Mouse (Mus musculus) gastrocnemius, postnatal 36 days (tissue): ENCODE results near the gene Pdhb. TPM values are rescaled to one million over a fixed set of nuclear protein-coding genes. Genes with fewer than 3 reads are reported as not detected.
A peak's percentile ranks its signal among the peaks of the same experiment; 100 is the strongest.
"Not testable (repeated sequence)": the region's sequence is repeated elsewhere in the genome, so short reads cannot be mapped to it uniquely, and the experiment has no call there.

Experiments
- DNase-seq, 2 experiments: peaks; one replicate each; pipeline ENCODE4 v3.0.0; 2022
- intact Hi-C: fragments of 180-260 bp; cut with DNase I; formaldehyde crosslinking; loops from one replicate; pipeline ENCODE4 v1.15.1; 2025
- total RNA-seq, 2 experiments: library from RNA; stranded (reverse); gene quantifications; 2 replicates each; pipeline ENCODE4 v1.2.3; 2021

The Pdhb gene
- total RNA-seq, 2 experiments from 2014 or later, result 307 to 316 TPM

DNA sequence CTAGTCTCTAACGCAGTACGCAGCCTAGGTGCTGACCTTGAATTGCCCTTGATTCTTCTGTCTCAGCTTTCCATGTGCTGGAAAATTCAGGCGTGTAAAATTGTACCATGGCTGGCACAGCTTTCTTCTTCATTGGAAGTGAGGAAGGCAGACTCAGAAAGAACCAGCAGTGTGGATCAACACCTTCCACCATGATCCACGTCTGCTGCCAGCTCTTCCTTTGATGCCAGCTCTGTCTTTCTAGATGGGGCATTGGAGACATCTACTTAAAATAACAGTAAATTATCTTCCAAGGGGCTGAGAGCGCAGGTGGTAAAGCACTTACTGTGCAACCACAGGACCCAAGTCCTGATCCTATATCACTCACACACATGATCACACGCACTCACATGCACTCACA, 19.9 kb upstream of the Pdhb start:
- intact Hi-C loops, result no loop called here
- DNase-seq, result no peak

DNA sequence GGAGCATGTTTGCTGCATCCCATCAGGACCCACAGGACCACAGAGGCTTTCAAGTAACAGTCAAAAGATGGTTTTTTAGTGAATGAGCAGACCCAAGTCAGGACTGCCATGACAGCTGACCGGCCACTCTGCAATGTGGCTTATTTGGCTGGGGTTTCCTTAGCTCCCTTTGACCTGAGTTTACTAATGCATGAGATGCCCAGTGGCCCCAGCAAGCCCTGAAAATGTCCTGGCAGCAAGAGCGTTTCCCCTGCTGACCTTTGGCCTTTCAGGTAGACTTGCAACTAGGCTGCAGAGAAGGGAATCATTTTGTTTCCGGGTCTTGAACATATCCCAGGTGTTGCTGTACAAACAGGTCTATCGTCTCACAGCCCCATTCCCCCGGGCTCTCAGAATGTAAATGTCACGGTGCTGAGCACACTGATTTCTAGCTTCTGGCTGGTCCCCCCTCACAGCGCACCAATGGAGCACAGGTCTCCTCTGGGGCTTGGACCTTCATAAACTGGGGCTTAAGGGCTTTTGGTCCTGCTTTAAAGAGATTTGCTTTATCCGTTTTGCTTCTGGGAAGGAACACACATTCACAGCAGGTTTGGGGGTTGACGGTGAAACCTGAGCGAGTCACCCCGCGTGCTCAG, 18.6 kb upstream of the Pdhb start:
- intact Hi-C loops, result no loop called here
- DNase-seq, result no peak

DNA sequence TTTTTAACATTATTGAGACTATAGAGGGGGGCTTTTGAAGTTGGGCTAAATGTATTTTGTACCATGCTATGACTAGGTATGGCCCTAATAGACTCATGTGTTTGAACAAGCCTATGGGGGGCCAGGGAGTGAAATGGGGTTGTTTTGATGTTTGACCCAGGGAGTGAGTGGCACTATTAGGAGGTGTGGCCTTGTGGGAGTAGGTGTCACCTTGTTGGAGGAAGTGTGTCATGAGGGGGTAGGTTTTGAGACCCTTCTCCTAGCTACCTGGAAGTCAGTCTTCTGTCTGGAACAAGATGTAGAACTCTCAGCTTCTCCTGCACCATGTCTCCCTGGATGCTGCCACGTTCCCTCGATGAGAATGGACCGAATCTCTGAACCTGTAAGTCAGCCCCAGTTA, 17.7 kb upstream of the Pdhb start:
- no peak for DNase-seq
- intact Hi-C loops, result no loop called here

DNA sequence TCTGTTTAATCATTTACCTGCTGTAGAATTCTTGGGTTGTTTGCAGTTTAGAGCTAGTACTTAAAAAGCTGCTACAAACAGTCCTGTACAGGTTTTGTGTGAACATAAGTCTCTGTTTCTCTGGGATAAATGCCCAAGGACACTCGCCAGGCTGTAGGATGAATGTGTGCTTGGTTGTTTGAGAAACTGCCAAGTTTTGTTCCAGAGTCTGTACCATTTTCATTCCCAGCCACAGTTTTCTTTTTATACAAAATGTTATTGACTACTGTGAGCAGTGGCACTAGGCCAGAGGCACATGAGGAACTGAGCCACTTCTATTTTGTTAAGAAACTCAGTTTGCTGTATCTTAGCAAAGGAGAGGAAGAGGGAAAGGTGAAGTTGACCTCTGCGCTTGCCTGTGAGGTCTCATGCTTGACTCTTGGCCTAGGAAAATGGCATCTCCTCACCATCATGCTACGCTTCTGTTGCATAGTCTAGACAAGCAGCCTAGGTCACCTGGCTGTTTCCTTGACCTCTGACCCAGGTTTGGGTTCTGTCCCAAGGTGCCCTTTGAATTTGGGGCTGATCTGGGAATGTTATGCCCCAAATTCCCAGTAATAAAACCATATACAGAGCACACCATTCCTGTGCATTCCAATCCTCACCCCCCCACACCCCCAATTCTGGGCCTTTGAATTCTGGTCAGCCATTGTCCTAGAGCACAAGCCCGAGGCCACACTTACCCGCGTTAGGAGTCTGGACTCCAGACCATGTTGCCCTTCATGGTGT, 13.6 kb upstream of the Pdhb start:
- no peak for DNase-seq
- intact Hi-C loops, result no loop called here

DNA sequence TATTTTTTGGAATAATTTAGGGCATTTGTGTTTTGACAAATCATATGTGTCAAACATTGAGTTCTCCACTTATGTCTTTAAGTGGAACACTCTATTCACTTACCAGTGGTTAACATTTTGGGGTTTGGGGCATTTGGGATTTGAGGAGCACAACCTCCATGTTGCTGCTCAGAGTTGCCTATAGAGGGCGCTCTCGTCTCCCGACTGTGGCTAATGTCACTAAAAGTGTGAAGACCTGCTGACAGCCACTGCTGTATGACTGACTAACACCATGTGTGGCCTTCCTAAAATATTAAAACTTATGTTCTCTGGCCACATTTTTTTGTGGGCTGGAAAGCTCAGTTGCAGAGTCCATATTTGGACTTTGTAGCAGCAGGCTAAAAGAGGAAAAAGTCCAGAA, 10.5 kb upstream of the Pdhb start:
- intact Hi-C loops, result no loop called here
- DNase-seq, result no peak

DNA sequence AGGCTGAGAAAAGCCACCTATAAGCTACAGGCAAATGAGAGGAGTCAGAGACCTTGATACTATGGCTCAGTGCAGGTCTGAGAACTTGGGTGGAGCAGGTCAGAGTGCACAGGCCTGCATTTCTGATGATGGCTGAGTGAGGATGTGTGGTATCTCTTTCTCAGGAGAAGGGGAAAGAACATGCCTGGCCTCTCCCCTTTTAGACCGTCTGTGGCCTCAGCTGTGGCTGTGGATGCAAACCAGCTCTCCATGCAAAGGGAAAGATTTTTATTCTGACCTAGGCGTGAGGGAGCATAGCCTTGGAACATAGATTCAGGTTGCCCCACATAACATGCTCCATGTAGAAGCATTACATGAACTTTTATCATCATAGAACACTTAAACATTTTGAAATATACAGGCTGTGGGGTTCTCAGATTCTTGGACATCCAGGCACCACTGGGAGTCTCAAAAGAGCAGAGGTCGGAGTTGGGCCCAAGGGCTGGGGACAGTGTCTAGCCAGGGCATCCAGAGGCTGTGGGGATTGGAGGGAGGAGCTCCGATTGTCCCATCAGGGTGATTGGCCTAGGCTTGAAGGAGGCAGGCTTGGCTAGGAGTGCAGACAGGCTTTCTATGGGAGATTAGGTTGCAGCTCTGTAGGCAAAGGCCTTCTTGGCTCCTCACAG, 7.7 kb upstream of the Pdhb start:
- intact Hi-C loops, result no loop called here
- no peak for DNase-seq

DNA sequence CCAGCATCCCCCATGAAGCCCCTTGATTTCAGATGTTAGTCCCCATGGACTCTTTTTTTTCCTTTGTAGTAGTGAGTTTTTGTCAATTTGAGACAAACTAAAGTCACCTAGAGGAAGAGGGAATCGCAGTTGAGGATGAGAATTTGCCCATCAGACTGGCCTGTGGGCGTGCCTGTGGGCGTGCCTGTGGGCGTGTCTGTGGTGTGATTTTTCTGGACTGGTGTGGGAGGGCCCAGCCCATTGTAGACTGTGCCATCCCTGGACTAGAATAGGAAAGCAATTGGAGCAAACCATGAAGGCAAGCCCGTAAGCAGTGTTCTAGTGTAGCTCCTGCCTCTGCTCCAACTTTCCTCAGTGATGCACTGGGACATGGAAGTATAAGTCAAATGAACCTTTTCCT, 3.4 kb upstream of the Pdhb start:
- DNase-seq, result no peak
- intact Hi-C loops, result no loop called here

DNA sequence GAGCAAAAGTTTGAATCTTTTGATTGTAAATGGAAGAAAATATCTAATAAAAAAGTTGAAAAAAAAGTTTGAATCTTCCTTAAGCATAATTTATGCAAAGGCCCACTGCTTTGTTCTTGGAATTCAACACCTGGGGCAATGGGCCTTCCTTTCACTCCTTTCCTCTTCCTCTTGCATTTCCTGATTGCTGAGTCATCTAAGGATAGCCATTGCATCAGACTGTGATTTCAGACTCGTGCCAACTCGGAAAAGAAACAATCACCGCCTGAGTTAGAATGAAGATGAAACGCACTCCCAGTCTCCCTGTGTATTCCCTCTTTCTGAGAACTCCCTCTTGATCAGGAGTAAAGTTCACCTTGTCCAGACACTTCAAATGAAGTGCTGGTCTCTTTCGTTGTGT, 1.8 kb upstream of the Pdhb start:
- intact Hi-C loops, result loop anchor here (5.0 kb wide), 1 partner anchor 38 kb away; the partner anchor contains the start of gene Kctd6
- DNase-seq, result no peak

DNA sequence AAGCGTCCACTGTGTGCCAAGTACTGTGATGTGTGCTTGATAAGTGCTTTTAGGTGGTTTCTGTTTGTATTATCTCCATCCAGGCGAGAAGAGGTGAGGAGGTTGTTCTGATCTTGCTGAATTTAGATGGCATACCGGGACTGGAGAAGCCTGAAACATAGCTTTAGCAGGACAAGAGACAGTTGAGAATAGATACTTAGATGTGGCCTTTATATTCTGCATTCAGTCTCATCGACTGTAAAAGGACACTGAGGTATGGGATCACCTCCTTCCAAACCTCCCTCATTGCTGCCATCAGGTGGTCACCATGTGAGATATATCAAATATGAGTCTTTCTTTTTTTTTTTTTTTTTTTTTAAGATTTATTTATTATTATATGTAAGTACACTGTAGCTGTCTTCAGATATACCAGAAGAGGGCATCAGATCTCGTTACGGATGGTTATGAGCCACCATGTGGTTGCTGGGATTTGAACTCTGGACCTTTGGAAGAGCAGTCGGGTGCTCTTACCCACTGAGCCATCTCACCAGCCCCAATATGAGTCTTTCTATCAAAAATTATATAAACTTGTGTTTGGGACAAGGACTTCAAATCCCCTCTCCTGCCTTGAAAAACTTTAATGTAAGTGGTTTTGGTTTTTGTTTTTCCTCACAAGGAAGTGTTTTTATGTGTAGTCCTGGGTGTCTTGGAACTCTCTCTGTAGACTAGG, 871 bp upstream of the Pdhb start:
- not testable (repeated sequence) for DNase-seq
- intact Hi-C loops, result loop anchor here (5.0 kb wide), 1 partner anchor 39 kb away; the partner anchor contains the start of gene Kctd6

DNA sequence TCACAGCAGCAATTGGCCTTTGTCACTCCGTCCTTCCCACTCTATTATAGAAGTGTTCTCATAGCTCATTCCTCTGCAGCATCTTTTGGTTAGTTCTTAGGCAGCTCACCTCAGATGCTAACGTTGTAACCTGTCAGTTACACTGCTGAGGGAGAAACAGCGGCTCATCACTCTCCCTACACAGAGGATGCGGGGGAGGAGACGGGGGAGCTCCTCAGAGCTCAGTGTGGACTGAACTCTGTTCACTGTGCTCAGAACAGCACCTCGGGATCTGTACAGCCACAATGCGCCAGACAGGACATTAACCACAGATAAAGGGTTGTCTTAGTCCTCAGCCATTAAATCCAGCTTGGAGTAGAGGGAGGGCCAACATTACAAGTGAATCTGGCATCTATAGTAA, 8.4 kb downstream of the Pdhb start:
- intact Hi-C loops, result loop anchor here (10.0 kb wide), 1 partner anchor 350 kb away; the partner anchor contains the start of gene Flnb
- DNase-seq, result no peak

DNA sequence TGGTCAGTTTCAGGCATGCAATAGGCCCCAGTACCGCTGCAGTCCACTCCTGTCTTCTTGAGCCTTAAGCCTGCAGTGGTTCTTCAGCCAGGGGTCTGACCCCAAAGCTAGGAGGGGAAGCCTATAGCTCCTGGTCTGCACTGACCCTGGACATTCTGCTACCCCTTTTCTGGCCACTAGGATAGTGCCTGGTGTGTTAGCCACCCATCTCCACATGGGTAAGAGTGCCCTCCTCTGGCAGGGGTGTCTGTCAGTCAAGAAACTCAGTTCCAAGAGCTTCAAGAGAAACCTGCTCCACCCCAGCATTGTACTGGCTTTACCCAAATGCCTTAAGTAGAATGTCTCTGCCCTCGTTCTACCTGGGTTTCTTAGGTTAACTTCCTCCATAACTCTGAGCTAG, 11.0 kb downstream of the Pdhb start:
- intact Hi-C loops, result loop anchor here (10.0 kb wide), 1 partner anchor 347 kb away; the partner anchor contains the start of gene Flnb
- peak in 1 of 2 experiments; percentile 38 for DNase-seq

DNA sequence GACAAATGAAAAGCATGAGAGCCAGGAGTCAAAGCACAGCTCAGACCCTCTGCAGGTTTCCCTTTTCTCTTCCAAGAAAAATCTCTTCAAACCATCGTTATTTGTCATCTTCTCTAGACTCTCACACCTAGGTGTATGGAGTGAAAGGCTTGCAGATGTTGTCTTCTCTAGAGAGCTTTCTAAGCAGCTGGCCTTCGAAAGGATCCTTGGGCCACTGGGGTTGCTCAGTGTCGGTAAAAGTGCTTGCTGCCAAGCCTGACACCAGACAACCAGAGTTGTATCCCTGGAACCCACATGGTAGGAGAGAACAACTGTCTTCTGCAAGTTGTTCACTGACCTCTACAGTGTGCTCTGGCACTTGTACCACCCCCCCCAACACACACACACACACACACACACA, 13.7 kb downstream of the Pdhb start:
- intact Hi-C loops, result no loop called here
- DNase-seq, result no peak

DNA sequence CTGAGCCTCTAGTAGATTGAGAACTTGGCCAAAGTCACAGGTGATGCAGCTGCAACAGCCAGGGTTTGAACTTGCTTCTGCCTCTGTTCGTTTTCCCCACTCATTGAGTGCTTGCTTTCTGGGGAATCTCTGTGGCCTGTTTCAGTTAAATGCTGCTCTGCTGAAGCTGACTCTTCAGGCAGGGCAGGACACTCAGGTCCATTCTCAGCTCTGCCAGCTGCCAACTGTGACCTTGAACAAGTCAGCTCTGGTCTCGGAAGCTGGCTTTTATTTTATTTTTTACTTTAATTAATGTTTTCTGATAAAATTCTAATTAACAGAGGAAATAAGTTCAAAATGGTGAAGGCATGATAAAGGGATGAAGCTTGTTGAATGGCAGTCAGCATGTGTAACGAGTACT, 14.1 kb downstream of the Pdhb start:
- no peak for DNase-seq
- intact Hi-C loops, result no loop called here

DNA sequence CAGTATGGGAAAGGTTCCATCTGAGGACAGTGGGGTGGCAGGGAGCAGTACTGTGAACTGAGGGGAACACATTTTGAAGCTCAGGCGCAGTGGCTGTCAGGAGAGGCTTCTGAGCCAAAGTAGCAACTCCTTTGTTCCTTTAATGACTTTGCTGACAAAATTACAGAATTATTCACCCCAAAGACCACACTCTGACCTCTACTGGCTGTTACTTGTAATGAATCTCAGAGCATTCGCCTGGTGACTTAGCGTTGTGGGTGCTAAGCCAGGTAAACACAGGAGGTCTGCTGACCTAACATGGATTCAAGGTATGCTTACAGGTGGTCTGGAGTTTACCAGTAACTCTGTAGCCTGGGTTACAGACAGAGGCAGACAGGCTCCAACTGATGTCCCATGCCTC, 15.9 kb downstream of the Pdhb start:
- intact Hi-C loops, result no loop called here
- no peak for DNase-seq

DNA sequence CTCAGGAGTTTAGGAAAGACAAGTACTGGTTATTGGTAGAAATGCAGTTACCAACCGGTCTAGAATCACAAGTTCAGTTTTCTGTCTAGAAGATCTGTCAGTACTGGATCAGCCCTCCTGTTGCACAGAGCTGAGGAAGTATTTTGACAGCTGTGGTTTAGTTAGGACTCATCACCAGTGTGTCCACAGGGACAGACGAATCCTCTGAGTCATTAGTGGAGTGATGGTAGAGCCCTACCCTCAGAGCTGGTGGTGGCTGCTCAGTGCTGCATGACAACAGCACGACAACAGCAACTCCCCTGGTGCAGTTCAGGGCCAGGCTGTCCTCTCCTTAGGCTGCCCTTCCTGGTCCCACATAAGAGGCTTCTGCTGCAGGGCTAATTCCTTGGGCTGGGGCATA, 18.8 kb downstream of the Pdhb start:
- DNase-seq, result no peak
- intact Hi-C loops, result no loop called here

DNA sequence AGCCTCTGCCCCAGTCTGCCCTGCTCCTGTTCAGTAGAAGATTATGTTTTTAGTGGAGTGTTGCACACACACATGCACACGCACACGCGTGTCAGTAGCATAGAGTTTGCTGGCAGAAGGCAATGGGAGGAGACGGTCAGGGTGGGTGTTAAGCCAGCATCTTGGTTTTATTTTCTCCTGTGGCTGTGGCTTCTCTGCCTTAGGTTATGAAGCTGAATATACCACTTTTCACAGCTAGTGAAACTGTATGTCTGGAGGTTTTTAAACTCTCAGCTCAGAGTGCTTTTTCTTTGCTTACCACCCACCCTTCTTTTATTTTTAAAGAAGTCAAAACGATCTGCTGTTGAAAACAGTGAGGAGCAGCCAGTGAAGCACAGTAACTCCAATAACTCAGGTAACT, 21.1 kb downstream of the Pdhb start:
- DNase-seq, result no peak
- intact Hi-C loops, result loop anchor here (2.0 kb wide), 1 partner anchor 57 kb away; no protein-coding TSS in a partner anchor

DNA sequence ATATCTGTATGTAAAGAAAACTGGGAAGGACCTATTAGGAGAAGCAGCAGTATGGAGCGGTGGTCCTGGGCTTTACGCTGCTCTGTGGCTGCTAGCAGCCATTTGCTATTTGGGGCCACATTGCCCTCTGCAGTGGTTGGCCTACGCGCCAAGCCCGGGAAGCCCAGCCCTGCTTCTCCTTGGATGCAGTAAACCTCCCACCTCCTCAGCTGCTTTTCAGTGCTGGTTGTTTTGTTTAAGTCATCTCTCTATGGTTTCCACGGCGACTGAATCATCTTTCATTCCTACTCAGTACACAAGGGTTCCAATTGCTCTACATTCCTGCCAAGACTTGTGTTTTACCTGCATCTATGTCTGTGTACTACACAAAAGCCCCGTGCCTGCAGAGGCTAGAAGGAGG, 24.0 kb downstream of the Pdhb start:
- intact Hi-C loops, result no loop called here
- no peak for DNase-seq

DNA sequence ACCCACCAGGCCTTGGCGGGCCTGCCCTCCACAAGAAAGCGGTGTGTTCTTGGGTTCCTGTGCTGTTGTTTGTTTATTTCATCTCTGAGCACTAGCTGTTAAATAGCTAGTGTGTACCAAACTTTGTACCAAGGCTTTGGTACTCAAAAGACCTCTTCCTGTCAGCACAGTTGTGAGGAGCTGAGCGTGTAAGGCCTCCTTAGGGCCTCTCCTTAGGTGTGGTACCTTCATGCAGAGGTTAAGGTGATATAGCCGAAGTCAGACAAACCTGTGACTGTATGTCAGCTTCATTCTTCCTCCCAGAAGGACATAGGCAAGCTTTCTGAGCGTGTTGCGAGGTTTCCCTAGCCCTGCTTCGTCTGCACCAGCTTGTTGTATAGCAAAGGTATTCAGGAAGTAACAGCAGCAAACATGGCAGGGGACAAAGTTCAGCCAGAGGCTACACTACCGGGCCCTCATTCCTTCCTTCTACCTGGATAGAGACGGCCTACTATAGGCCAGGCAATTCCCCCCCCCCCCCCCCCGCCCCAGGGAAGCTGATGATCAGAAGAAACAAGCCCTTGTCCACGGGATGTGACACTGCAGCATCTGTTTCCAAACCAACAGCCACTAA, 26.1 kb downstream of the Pdhb start:
- DNase-seq, result no peak
- intact Hi-C loops, result no loop called here

DNA sequence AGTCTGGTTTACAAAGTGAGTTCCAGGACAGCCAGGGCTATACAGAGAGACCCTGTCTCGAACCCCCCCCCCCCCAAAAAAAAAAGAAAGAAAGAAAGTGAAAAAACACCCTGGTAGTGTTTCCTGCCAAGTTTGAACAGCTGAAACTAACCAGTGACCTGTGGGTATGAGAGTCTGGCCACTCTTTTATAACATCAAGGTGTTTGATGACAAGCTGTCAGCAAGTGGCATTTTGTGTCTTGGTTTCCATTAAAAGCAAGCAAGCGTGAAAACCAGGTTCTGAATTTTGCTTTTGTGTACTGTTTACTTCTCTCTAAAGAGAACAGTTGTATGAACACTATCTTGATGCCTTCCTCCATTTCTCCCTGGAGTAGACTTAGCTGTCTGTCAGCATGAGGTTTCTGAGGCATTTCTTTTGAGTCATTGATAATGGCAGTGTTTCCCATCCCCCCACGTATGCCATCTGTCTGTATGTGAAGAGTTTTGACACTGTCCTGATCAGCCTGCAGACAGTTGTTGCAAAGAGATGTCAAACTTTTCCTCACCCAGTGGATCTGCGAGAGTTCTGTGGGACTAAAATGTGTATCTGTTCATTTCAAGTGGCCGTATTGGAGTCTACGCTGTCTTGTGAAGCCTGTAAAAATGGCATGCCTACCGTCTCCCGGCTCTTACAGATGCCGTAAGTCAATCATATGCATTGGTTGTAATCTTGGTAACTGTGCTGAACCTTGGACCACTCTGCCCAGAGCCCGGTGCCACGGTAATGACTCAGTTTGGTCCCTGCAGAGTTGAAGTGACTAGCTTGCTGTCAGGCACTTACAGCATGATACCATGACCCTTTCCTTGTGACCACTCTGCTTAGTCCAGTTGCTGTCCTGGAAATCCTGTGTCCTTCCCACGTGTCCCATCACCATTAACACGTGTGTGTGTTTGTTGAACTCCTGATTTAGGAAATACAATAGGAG, 26.9 kb downstream of the Pdhb start:
- no peak for DNase-seq
- intact Hi-C loops, result loop anchor here (2.0 kb wide), 1 partner anchor 51 kb away; no protein-coding TSS in a partner anchor
